Mouse (Mus musculus): ENCODE data around the gene Dapl1. TPM values are rescaled to one million over a fixed set of nuclear protein-coding genes. Genes with fewer than 3 reads are reported as not detected.
A peak's percentile ranks its signal among the peaks of the same experiment; 100 is the strongest.

The Dapl1 gene
- total RNA-seq, 2 experiments from 2014 or later = 1.8 to 2.0 TPM

DNA sequence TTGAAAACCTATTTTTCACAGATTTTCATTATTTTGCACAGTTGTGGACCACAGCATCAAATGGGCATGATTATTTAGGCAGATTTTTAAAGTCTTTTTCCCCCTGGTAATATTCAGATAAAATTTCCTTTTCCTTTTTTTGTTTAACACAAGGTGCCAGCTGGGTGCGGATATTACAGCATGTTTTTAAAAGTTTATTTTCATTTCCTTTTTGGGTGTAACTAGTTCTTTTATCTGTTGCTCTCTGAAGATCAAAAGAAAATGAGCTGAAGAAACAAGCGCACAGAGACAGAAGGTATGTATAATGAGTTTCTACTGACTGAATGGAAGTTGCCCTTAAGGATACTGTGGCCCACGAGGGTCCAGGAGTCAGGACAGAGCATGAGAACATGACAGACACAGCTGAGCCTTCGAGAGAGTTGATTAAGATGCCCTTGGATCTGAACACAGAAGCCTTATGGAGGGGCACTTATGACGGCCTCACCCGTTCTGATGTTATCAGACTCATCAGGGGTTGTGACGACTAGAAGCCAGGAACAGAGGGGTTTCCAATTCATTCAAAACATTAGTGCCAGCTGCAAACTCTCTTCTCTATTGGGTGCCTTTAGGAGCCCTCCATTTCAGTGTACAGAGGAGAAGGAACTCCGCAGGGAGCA, 14.7 kb upstream of the Dapl1 start:
- intact Hi-C loops (cut with DNase I) = no loop called here
- no peak for DNase-seq (ENCODE audit: extremely low spot score in 1 of 2, low spot score in 2 of 2)

DNA sequence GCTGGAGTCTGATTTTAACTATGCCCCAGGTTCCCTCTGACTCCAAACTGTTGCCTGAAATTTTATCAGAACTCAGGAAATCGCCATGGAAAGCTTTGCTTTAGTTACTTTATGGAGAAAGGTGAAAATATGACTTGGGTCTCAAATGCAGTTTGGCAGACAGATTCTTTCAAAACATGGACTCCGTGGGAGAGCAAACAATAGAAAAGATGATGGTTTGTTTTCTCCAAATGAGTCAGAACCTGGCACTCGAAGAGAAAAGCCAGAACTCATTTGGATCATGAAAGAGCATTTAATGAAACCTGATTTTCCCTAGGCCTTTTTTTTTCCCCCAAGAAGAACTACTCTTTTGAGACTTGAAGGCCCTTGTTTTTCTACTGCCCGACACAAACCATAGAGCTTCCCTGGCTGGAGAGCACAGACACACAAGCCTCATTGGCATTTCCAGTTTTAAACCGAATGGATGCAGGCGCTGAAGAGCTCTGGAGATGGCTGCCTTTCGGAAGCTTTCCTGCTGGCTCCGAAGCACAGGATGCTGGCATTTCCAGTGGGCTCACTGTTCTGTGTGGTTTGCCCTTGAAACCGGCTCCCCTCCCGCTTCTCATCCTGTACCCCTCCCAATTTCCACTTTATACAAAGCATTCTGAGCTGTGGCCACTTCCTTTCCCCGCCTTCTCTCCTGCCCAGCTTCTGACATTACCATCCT, 14.0 kb upstream of the Dapl1 start:
- intact Hi-C loops (cut with DNase I) = no loop called here
- peak in 1 of 2 experiments; percentile 44 for DNase-seq (ENCODE audit: extremely low spot score in 1 of 2, low spot score in 2 of 2)

GRCm38 (mm10) chr2:59471051-59471948, 13.2 kb upstream of the Dapl1 start:
- intact Hi-C loops (cut with DNase I) = no loop called here

DNA sequence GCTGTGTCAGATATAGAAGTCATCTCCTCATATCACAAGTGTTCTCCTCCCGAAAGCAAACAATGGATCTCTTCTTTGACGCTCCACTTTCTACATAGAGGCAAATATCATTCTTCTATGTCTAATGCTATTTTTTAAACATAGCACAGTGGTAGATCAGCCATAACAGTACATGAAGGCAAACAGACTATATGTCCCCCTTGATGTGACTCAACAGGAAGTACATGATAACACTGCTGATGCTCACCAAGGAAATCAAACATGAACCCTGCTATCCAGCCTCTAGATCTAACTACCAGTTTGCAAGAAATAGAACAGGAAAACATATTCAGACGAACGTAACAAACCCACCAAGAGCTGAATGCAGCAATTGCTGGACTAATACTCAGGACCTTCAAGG, 10.1 kb upstream of the Dapl1 start:
- no peak for DNase-seq (ENCODE audit: extremely low spot score in 1 of 2, low spot score in 2 of 2)

More at GRCm38 (mm10) chr2:59471051-59471948, 13.2 kb upstream of the Dapl1 start:
- peak in 1 of 2 experiments; percentile 29 for DNase-seq (ENCODE audit: extremely low spot score in 1 of 2, low spot score in 2 of 2)

DNA sequence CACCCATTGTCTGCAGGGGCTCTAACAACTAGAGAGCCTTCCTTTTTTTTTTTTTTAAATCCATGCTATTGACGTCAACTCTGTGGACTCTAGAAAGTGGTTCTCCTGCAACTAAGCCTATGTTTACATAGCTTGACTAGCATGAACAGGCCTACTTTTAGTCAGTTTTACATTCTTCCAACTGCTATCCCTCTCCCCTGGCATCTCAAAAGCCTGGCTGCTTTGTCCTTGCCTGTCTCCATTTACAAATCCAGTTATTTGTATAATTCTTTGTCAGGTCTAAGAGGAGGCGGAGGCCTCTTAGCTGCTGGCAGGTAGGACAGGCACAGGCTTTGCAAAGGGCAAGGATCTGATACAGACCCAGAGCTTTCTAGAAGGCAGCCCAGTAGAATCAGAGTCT, 627 bp downstream of the Dapl1 start:
- intact Hi-C loops (cut with DNase I) = no loop called here

More for the DNA sequence above, 10.1 kb upstream of the Dapl1 start:
- intact Hi-C loops (cut with DNase I) = no loop called here

DNA sequence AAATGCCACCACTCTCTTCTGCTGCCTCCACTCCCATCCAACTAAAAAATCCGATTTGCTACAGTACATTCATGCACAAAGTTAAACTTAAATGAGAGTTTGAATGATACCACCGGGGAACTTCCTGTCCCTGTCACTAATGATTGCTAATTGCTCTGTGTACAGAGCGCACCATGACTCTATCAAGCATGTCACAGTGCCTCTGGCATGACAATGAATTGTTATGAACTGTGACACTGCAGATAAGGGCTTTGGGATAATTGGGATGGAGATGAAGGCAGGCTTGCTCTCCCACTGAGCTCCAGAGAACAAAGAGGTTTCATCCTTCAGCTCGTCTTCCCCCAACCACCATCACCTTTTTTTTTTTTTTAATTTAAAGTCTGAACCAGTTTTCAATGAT, 1.2 kb downstream of the Dapl1 start:
- no peak for DNase-seq (ENCODE audit: extremely low spot score in 1 of 2, low spot score in 2 of 2)
- intact Hi-C loops (cut with DNase I) = no loop called here

More for the DNA sequence above, 627 bp downstream of the Dapl1 start:
- no peak for DNase-seq (ENCODE audit: extremely low spot score in 1 of 2, low spot score in 2 of 2)

DNA sequence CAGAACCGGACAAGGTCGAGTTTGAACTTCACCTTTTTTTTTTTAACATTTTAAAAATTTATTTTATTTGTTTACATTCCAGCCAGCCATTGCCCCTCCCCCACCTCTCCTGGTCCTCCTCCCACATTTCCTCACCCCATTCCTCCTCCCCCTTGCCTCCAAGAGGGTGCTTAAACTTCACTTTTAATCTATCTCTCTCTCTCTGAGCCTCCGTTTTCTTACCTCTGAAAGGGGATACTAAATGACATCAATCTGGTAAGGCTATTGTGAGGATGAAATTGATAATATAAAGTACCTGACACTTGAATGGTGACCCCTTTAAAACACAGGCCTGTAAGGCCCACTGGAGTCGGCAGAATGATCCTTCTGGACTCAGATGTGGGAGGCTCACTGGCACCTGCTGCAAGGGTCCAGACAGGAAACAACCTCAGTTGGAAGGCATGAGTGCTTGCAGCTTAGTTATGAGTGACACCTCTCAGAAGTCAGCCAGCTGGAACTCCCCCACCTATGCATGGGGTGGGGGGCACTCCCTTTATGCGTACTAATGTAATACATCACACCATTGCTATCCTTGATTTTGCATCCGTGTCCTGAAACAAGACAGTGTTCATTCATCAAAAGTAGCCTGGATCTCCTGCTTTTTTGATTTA, 1.9 kb downstream of the Dapl1 start:
- DNase-seq (ENCODE audit: extremely low spot score in 1 of 2, low spot score in 2 of 2) = no peak
- intact Hi-C loops (cut with DNase I) = no loop called here

DNA sequence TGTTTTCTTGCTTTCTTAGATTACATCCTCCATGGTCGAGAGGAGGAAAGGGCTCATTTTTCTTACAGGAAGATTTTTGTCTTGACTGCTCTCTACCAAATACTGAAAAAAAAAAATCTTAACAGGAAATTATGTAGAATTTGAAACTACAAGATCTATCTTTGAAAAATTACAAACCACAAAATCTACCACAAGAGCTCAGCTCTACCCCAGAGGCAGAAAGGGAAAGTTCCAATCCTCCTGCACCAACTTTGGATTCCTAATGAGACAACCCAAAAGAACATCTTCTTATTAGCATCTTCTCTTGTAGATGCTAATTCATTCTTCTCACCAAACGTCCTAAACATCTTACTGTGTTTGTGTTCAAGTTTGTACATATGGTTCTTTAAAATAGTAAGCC, 3.8 kb downstream of the Dapl1 start:
- no peak for DNase-seq (ENCODE audit: extremely low spot score in 1 of 2, low spot score in 2 of 2)
- intact Hi-C loops (cut with DNase I) = no loop called here

DNA sequence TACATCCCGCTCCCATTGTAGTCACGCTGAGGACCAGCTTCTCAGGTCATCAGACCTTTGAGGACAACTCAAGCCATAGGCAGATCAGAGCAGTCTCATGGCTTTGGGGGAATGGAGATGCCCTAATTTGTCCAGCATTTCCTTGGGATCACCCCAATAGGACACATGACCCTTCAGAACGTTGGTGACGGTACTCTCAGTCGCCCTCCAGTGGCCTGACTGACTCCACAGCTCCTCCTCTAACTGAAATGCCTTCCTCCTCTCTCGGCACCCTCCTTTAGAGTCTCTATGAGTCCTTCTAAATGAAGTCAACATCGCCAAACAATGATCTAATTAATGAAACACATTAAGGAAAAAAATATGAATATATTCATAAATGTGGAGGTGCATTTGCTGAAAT, 5.9 kb downstream of the Dapl1 start:
- intact Hi-C loops (cut with DNase I) = no loop called here
- no peak for DNase-seq (ENCODE audit: extremely low spot score in 1 of 2, low spot score in 2 of 2)

DNA sequence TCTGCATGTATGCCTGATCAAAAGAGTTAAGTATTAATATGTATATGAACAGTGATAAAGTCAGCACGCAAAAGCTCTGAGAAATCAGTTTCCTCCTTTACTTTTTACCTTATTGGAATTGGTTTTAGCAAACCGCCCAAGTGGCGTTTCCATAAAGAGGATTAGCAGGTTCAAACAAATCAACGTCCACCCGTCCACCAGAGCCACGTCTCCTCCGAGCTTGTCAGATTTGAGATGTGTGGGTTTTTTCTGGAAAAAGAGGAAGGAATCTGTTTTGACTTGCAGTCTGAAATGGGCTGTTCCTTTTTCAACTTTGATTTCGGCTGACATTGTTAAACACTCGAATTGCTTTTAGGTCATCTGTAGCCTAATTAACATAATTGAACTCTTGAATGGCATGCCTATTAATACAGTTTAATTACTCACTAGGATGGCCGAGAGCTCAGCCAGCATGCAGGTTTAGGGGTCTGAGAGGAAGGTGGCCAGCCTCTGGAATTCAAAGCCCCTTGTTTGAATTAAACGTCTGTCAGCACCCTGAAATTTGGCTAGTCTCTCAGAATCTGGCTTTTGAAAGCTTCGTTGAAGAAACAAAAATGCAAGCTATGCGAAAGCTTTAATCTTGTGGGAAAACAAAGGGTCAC, 9.1 kb downstream of the Dapl1 start:
- intact Hi-C loops (cut with DNase I) = no loop called here
- DNase-seq (ENCODE audit: extremely low spot score in 1 of 2, low spot score in 2 of 2) = no peak

DNA sequence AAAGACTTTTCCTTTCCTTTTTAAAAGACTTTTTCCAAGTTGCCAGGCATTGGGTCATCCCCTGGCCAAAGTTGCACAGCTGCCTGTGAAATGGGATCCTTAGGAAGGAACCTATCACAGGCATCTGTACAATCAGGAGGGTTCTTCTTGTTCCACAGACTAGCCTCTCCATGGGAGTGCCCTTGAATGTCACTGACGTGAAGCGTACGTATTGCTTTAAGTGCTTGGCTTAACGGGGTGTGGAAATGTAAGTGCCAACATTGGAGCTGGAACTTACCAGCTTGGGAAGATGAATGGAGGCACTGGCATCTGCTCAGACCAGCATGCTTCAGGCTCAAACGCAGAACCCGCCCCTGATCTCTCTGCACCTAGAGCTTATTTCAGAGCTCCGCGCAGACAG, 14.7 kb downstream of the Dapl1 start:
- intact Hi-C loops (cut with DNase I) = no loop called here
- no peak for DNase-seq (ENCODE audit: extremely low spot score in 1 of 2, low spot score in 2 of 2)

DNA sequence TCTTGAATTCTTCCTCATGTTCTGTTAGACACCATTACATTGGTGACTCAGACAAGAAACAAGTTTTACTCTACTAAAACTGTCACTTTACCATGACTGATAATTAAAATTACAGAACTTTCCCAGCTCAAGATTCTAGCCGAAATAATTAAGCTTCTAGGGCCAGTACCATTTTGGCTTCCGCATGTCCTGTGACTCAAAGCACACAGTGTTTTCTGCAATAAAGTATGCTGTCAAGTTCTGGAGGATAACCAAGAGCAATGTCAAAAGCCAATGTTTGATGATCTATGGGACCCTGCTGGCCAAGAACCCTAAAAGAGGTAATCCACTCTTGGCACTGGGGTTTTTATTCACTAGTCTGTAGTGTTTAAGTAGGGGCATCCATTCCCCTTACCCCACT, 15.3 kb downstream of the Dapl1 start:
- DNase-seq (ENCODE audit: extremely low spot score in 1 of 2, low spot score in 2 of 2) = no peak
- intact Hi-C loops (cut with DNase I) = no loop called here

DNA sequence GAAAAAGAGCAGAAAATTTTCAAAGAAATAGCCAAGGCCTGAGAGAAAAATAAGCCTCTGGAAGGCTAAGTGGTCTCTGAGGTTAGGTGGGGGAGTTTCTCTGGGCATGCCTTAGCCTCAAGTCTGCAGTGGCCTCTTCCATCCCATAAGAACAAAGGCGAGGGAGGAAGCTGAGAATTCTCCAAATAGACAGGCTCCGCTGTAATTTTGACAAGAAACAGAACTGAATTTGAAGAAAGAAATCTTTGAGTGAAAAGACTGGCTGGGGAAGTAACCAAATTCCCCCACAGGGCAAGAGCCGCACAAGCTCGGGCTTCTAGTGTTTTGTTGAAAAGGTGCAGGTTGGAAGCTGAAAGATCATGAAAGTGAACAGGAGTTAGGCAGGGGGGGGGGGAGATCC, 24.6 kb downstream of the Dapl1 start:
- DNase-seq (ENCODE audit: extremely low spot score in 1 of 2, low spot score in 2 of 2) = no peak
- intact Hi-C loops (cut with DNase I) = no loop called here

GRCm38 (mm10) chr2:59510416-59510815, 26.0 kb downstream of the Dapl1 start:
- no peak for DNase-seq (ENCODE audit: extremely low spot score in 1 of 2, low spot score in 2 of 2)
- intact Hi-C loops (cut with DNase I) = no loop called here

GRCm38 (mm10) chr2:59510882-59511281, 26.4 kb downstream of the Dapl1 start:
- intact Hi-C loops (cut with DNase I) = no loop called here
- DNase-seq (ENCODE audit: extremely low spot score in 1 of 2, low spot score in 2 of 2) = no peak

- intact Hi-C loops (cut with DNase I) = loop anchor here (10.0 kb wide), 1 partner anchor 894 kb away; no protein-coding TSS in a partner anchor
- DNase-seq (ENCODE audit: extremely low spot score in 1 of 2, low spot score in 2 of 2) = no peak
Measured at GRCm38 (mm10) chr2:59520663-59521062, 36.2 kb downstream of the Dapl1 start.

GRCm38 (mm10) chr2:59522079-59522684, 37.7 kb downstream of the Dapl1 start:
- DNase-seq (ENCODE audit: extremely low spot score in 1 of 2, low spot score in 2 of 2) = peak; percentile 68 to 85
- intact Hi-C loops (cut with DNase I) = loop anchor here (10.0 kb wide), 1 partner anchor 893 kb away; no protein-coding TSS in a partner anchor

- no peak for DNase-seq (ENCODE audit: extremely low spot score in 1 of 2, low spot score in 2 of 2)
- intact Hi-C loops (cut with DNase I) = loop anchor here (10.0 kb wide), 1 partner anchor 891 kb away; no protein-coding TSS in a partner anchor
Measured at GRCm38 (mm10) chr2:59523526-59523925, 39.1 kb downstream of the Dapl1 start.

Measured in left cerebral cortex, postnatal 10 days (tissue).